Comparison of ENCODE assay signal across 8 mouse cellular contexts in genomic region chr4:98395690-98396437, GRCm38 (mm10). TPM values are rescaled to one million over a fixed set of nuclear protein-coding genes. Genes with fewer than 3 reads are reported as not detected.
A peak's percentile ranks its signal among the peaks of the same experiment; 100 is the strongest.
DNase-seq lines count a peak whose midpoint lies in the region; ATAC-seq and TF ChIP-seq lines count a peak whose summit lies in the region.

Gene Patj, plus strand, starts transcription at chr4:98395785.

- ATAC-seq in liver, postnatal 0 days = peak; percentile 88
- ATAC-seq in neural tube, embryonic 15.5 days (ENCODE audit: low FRiP score) = peak; percentile 90

- no peaks in the 10 kb centered on the region for H3K9me3 ChIP-seq in liver, postnatal 0 days (ENCODE audit: low read length)
- no peaks in the 10 kb centered on the region for H3K9me3 ChIP-seq in neural tube, embryonic 15.5 days (replicated peaks)

- DNase-seq in CD8-positive naive resting alpha-beta T cell, adult 2 months (ENCODE audit: low read depth in 2 of 2, low spot score in 2 of 2) = peak; percentile 36 to 48
- DNase-seq in cerebellum, adult 11-12 months = peak; percentile 70
- peak; percentile 58 for DNase-seq in forelimb bud, embryonic 11.5 days (ENCODE audit: low read depth, low spot score)
- peak; percentile 47 to 58 for DNase-seq in heart, postnatal 36 days
- peak; percentile 46 to 63 for DNase-seq in layer of hippocampus, adult 18-20 months (ENCODE audit: low spot score in 2 of 2)
- DNase-seq in liver, postnatal 0 days = peak; percentile 62
- DNase-seq in testis, postnatal 10 days (ENCODE audit: low spot score) = peak; percentile 75

- peak within 1 kb of the TSS; percentile 92 for H3K4me2 ChIP-seq in liver, postnatal 0 days (ENCODE audit: low read depth, low read length)
- H3K4me2 ChIP-seq in neural tube, embryonic 15.5 days = peak within 1 kb of the TSS; percentile 86

- peak within 1 kb of the TSS; percentile 70 for H3K27ac ChIP-seq in liver, postnatal 0 days (ENCODE audit: low read depth)
- peak within 1 kb of the TSS; percentile 88 for H3K27ac ChIP-seq in neural tube, embryonic 15.5 days (replicated peaks)

- WGBS in liver, postnatal 0 days (ENCODE audit: insufficient replicate concordance) = 4% methylated on average over 44 of the region's 73 CpGs
- WGBS in neural tube, embryonic 15.5 days = 1% methylated on average over 73 of the region's 73 CpGs

- TF ChIP-seq CTCF in liver, postnatal 0 days (IDR thresholded peaks at IDR 0.05; ENCODE audit: low read depth) = no peak; the same call in 1 of the 2 replicates

- no peak for TF ChIP-seq EP300 in liver, postnatal 0 days (IDR thresholded peaks at IDR 0.05; ENCODE audit: low read depth)

- intact Hi-C loops in heart, postnatal 36 days (cut with DNase I) = no loop called here

- peak within 1 kb of the TSS; percentile 75 for H3K4me3 ChIP-seq in liver, postnatal 0 days (ENCODE audit: low read depth, low read length)
- H3K4me3 ChIP-seq in neural tube, embryonic 15.5 days (replicated peaks) = peak within 1 kb of the TSS; percentile 64

- peak within 1 kb of the TSS; percentile 82 for H3K9ac ChIP-seq in liver, postnatal 0 days (replicated peaks)
- peak within 1 kb of the TSS; percentile 86 for H3K9ac ChIP-seq in neural tube, embryonic 15.5 days (replicated peaks)

- H3K36me3 ChIP-seq in liver, postnatal 0 days (replicated peaks; ENCODE audit: insufficient read depth, low read length) = no peaks in the 10 kb centered on the region
- H3K36me3 ChIP-seq in neural tube, embryonic 15.5 days = no peaks in the 10 kb centered on the region

- no peaks in the 10 kb centered on the region for H3K27me3 ChIP-seq in liver, postnatal 0 days (ENCODE audit: insufficient read depth, low read length)
- H3K27me3 ChIP-seq in neural tube, embryonic 15.5 days (replicated peaks) = no peaks in the 10 kb centered on the region

- H3K4me1 ChIP-seq in liver, postnatal 0 days (ENCODE audit: insufficient read depth) = peaks cover 4% of the 10 kb centered on the region; the same call in 1 of the 2 replicates
- H3K4me1 ChIP-seq in neural tube, embryonic 15.5 days = peaks cover 8% of the 10 kb centered on the region

RNA-seq across cellular contexts. Expression of gene Patj, which starts in this region (rescaled TPM):
- total RNA-seq in heart, postnatal 36 days (2021) = 10 to 100 TPM; 17.6 to 18.0 TPM
- total RNA-seq in layer of hippocampus, adult 18-20 months (2021) = 1 to 10 TPM; 4.5 to 5.5 TPM
- polyA plus RNA-seq in liver, postnatal 0 days (2015; fragmentation: Nextera tagmentation; extraction: Ambion mirVana) = 2.5 and 2.8 TPM in 2 replicates
- 7.1 and 8.8 TPM in 2 replicates for polyA plus RNA-seq in neural tube, embryonic 15.5 days (2015; fragmentation: Nextera tagmentation; extraction: Ambion mirVana)

Comparison
In these comparisons a context has a peak if more than half of its experiments do, and no peak if none do; other contexts are left out.
1. Peak in every context shown above with its lines: DNase-seq, ATAC-seq, H3K4me3 ChIP-seq and H3K27ac ChIP-seq.